Mouse (Mus musculus) intestine, embryonic 14.5 days (tissue): Measurements from ENCODE around the gene Nppa. TPM values are rescaled to one million over a fixed set of nuclear protein-coding genes. Genes with fewer than 3 reads are reported as not detected.
"Not testable (repeated sequence)": the region's sequence is repeated elsewhere in the genome, so short reads cannot be mapped to it uniquely, and the experiment has no call there.

Experiments
- ATAC-seq: fragments of 200-750 bp; cut with Nextera tagmentation; replicated peaks from 2 replicates; pipeline ENCODE4 v1.8.0; 2017; ENCODE audit warnings: low read depth, moderate number of reproducible peaks, moderate TSS enrichment, moderate library complexity; ENCODE audit not compliant: low FRiP score, low TSS enrichment
- DNase-seq: peaks from one replicate; pipeline ENCODE4 v3.0.0-alpha.2; 2018; ENCODE audit warnings: low spot score
- H3K27ac ChIP-seq: fragments of 300-500 bp; sonication (generic); 2 replicates; pipeline ENCODE4 v1.5.1; 2014; ENCODE audit warnings: low read depth, mild to moderate bottlenecking, control low read depth
- H3K27me3 ChIP-seq: fragments of 300-500 bp; sonication (generic); replicated peaks from 2 replicates; pipeline ENCODE4 v1.6.1; 2014; ENCODE audit warnings: low read length, control low read depth; ENCODE audit not compliant: control insufficient read depth, insufficient read depth
- H3K36me3 ChIP-seq: fragments of 300-500 bp; sonication (generic); 2 replicates; pipeline ENCODE4 v1.6.1; 2014; ENCODE audit warnings: low read length, control low read depth; ENCODE audit not compliant: control insufficient read depth, insufficient read depth
- H3K4me1 ChIP-seq: fragments of 300-500 bp; sonication (generic); replicated peaks from 2 replicates; pipeline ENCODE4 v1.6.1; 2014; ENCODE audit warnings: low read length, control low read depth, mixed read lengths; ENCODE audit not compliant: control insufficient read depth, insufficient read depth
- H3K4me2 ChIP-seq: fragments of 300-500 bp; sonication (generic); 2 replicates; pipeline ENCODE4 v1.6.1; 2014; ENCODE audit warnings: low read length
- H3K4me3 ChIP-seq: fragments of 300-500 bp; sonication (generic); 2 replicates; pipeline ENCODE4 v1.5.1; 2014; ENCODE audit warnings: low read depth, low read length, control low read depth, mixed read lengths
- H3K9ac ChIP-seq: fragments of 300-500 bp; sonication (generic); 2 replicates; pipeline ENCODE4 v1.6.1; 2014; ENCODE audit warnings: mild to moderate bottlenecking, low read length
- H3K9me3 ChIP-seq: fragments of 300-500 bp; sonication (generic); 2 replicates; pipeline ENCODE4 v1.6.1; 2016; ENCODE audit warnings: low read length, control low read depth; ENCODE audit not compliant: control insufficient read depth
- WGBS: fragments of 180-500 bp; shearing (Covaris S2); extraction: QIAGEN DNeasy Blood & Tissue Kit; methylation state at CpG from one replicate; pipeline ENCODE4 v1.1.7; 2014; 5-methylcytosine and 5-hydroxymethylcytosine counted together
- polyA plus RNA-seq: library from polyadenylated mRNA; unstranded; fragments of >200 nt; fragmentation: Nextera tagmentation; extraction: Ambion mirVana; gene quantifications from 2 replicates; pipeline ENCODE4 v1.2.1, GENCODE M21; 2014

Nppa gene
- polyA plus RNA-seq, 1 experiment from 2014 or later: 0.28 TPM

DNA sequence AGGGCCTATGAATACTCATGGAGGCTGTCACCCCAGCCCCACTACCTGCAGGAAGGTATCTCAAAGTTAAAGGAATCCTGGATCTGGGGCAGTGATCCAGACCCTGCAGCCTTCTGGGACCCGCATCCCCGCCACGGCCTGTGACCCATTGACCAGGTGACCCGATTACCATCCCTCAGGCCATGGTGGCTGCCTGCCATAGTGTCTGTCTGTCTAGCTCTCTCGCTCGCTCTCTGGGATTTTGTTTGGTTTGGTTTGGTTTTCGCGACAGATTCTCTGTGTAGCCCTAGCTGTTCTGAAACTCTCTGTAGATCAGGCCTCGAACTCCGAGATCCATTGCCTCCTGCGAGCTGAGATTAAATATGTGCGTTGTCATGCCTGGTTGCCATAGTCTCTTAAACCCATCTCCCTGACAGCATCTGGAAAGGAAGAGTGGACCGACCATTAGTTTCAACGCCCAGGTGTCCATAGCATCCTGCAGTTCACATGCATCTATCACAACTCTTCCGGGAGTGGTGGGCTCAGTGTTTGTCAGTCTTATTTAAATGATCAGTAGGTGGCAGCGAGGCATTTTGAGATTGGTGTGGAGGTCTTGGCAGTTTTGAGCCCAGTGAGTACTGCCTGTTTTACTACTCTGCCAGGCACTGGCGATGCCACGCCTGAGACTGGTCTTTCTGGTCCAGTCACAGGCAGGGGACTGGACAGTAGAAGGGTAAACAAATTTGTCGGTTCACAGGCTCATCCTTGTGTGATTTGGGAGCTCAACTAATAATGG is 38.9 kb downstream of the Nppa start:
- DNase-seq (no peak), ATAC-seq (no peak)
- Histone ChIP-seq H3K36me3 (peaks cover 16% of the 10 kb centered on the region), H3K9me3 (no peaks in the 10 kb centered on the region), H3K27ac (0 out of 2 replicates have a peak overlapping the region, but pooled peaks have one; percentile 23), H3K4me1 (peaks cover 26% of the 10 kb centered on the region), H3K4me3 (peak overlapping the region; percentile 63), H3K27me3 (no peaks in the 10 kb centered on the region), H3K4me2 (peak overlapping the region; percentile 90), H3K9ac (peak overlapping the region; percentile 52)
- 20% methylated on average over 19 of the region's 19 CpGs for WGBS

DNA sequence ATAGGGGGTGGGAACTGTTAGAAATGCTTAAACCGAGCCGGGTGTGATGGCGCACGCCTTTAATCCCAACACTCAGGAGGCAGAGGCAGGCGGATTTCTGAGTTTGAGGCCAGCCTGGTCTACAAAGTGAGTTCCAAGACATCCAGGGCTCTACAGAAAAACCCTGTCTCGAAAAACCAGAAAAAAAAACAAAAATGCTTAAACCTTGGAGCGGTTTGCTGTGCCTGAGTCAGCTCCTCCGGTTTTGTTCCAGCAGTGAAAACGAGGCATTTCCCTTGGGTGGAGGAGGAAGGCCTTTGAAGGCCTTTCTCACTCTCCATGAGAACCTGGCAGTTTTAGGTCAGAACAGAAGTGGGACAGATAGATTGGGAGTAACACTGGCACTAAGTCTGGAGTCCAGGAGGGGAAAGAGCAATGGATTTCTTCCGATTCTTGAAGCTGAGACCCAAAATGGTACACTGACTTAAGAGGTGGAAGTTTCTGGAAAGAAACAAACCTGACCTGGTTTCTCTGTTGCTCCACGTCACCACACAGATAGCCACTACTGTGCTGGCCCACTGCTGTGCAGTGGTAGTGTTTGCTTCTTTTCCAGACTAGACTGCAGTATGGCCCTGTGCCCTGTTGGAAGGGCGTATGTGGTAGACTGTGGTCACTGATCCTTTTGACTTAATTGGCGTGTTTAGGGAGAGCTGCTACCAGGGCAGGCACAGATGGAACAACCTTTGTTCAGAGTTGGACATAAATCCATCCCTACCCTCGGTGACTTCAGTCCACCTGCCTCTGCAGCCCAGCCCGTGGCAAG is 39.7 kb downstream of the Nppa start:
- Histone ChIP-seq H3K36me3 (peaks cover 17% of the 10 kb centered on the region), H3K9me3 (no peaks in the 10 kb centered on the region), H3K4me3 (peak overlapping the region; percentile 63), H3K9ac (peak overlapping the region; percentile 29; the same call in 1 of the 2 replicates), H3K27me3 (no peaks in the 10 kb centered on the region), H3K4me1 (peaks cover 26% of the 10 kb centered on the region), H3K4me2 (peak overlapping the region; percentile 90), H3K27ac (peak overlapping the region; percentile 65)
- ATAC-seq (no peak), DNase-seq (no peak)
- 71% methylated on average over 15 of the region's 15 CpGs for WGBS

DNA sequence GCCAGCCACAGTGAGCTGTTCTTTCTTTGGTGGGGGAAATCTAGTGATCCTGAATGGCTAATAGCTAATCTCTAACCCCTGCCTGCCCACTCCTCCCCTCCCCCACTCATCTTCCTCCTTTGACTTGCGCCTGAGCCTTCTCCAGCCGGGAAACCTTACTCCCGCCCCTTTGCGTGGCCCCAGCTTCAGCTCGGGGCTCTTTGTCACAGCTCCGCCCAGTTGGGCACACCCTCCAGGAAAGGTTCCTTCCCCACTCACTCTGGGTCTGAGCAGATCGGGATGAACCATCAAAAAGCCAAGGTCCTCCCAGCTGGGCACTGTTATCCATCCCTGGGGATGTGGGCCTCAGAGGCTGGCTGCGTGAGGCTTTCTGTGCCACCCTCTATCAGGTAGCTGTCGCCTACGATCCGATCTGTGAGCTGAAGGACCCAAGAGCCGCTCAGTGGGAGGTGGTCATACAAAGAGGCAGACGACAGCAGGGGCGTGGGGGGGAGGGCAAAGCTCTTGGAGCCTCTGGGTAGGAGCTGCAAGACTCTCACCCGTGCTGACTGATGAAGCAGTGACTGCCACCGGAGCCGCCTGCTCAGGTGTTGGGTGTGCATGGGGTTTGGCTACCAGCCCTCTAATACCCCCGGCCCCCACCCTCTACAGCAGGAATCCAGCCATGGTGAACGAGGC is 40.5 kb downstream of the Nppa start:
- peak; percentile 74 for DNase-seq
- H3K36me3 ChIP-seq: peaks cover 26% of the 10 kb centered on the region
- H3K4me2 ChIP-seq: peak overlapping the region; percentile 90
- H3K9me3 ChIP-seq: no peaks in the 10 kb centered on the region
- H3K27me3 ChIP-seq: no peaks in the 10 kb centered on the region
- peak overlapping the region; percentile 65 for H3K27ac ChIP-seq
- peak overlapping the region; percentile 29 for H3K9ac ChIP-seq
- peak overlapping the region; percentile 46 for H3K4me3 ChIP-seq
- 1% methylated on average over 19 of the region's 19 CpGs for WGBS
- peaks cover 26% of the 10 kb centered on the region for H3K4me1 ChIP-seq
- ATAC-seq: peak; percentile 36

DNA sequence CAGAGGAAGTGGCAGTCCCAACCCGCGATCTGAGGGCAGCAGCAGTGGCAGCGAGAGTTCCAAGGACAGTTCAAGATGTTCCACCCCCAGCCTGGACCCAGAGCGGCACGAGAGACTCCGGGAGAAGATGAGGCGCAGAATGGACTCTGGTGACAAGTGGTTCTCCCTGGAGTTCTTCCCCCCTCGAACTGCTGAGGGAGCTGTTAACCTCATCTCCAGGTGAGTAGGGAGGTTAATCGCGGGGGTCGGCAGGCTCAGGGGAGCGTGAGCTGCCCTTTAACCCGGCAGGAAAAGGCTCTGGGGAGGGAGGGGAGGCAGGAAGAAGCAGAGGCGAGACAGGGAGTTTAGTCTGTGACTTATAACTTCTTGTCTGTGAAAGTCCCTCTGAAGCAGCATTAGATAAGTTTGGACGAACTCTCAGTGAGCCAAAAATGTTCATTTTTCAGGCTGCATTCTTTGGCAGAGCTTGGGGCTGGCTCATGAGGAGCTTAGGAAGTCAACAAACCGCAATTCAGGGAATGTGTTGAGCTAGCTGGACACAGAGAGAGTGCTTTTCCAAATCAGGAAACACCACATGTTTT is 41.2 kb downstream of the Nppa start:
- H3K27me3 ChIP-seq: no peaks in the 10 kb centered on the region
- H3K4me3 ChIP-seq: peak overlapping the region; percentile 46
- peak; percentile 60 for DNase-seq
- no peaks in the 10 kb centered on the region for H3K9me3 ChIP-seq
- WGBS: 3% methylated on average over 16 of the region's 16 CpGs
- peaks cover 26% of the 10 kb centered on the region for H3K4me1 ChIP-seq
- H3K4me2 ChIP-seq: peak overlapping the region; percentile 90
- H3K36me3 ChIP-seq: peaks cover 32% of the 10 kb centered on the region
- H3K27ac ChIP-seq: peak overlapping the region; percentile 65; the same call in 1 of the 2 replicates
- no peak for ATAC-seq
- H3K9ac ChIP-seq: peak overlapping the region; percentile 37; the same call in 1 of the 2 replicates

DNA sequence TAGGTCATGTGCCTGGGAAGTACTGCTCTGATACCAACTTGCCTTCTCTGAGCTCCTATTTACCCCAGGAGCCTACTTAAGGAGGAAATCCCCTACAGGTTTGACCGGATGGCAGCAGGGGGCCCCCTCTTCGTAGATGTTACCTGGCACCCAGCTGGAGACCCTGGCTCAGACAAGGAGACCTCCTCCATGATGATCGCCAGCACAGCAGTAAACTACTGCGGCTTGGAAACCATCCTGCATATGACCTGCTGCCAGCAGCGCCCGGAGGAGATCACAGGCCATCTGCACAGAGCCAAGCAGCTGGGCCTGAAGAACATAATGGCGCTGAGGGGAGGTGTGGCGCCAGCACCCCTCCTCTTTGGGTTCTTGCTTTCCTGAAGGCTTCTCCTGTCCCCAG is 42.8 kb downstream of the Nppa start:
- Histone ChIP-seq H3K4me1 (peaks cover 20% of the 10 kb centered on the region), H3K36me3 (peaks cover 47% of the 10 kb centered on the region)
- H3K4me2 ChIP-seq, H3K9ac ChIP-seq, ATAC-seq, H3K27ac ChIP-seq, H3K9me3 ChIP-seq, H3K27me3 ChIP-seq, H3K4me3 ChIP-seq, DNase-seq: not testable (repeated sequence)
- 88% methylated on average over 6 of the region's 8 CpGs for WGBS

DNA sequence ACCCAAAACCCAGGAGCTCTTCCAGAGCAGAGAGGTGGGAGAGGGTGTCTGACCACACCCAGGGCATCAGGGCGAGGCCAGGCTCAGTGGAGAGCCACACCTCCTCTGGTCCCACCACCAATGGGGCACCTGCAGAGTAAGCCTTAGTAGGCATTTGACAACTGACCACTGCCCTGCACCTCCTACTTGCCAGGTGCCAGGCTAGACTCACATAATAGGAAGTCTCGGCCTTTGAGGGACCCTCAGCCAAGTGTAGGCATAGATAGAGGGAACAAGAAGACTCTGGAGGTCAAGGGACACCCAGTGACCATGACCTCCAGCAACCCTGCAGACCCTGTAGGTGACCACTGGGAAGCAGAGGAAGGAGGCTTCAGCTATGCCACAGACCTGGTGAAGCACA is 43.6 kb downstream of the Nppa start:
- Histone ChIP-seq H3K9me3 (no peaks in the 10 kb centered on the region), H3K4me3 (no peak overlapping the region), H3K9ac (no peak overlapping the region), H3K27me3 (no peaks in the 10 kb centered on the region), H3K4me1 (peaks cover 20% of the 10 kb centered on the region), H3K4me2 (no peak overlapping the region), H3K27ac (no peak overlapping the region), H3K36me3 (peaks cover 55% of the 10 kb centered on the region)
- WGBS: 95% methylated on average over 2 of the region's 2 CpGs
- no peak for ATAC-seq
- DNase-seq: no peak

DNA sequence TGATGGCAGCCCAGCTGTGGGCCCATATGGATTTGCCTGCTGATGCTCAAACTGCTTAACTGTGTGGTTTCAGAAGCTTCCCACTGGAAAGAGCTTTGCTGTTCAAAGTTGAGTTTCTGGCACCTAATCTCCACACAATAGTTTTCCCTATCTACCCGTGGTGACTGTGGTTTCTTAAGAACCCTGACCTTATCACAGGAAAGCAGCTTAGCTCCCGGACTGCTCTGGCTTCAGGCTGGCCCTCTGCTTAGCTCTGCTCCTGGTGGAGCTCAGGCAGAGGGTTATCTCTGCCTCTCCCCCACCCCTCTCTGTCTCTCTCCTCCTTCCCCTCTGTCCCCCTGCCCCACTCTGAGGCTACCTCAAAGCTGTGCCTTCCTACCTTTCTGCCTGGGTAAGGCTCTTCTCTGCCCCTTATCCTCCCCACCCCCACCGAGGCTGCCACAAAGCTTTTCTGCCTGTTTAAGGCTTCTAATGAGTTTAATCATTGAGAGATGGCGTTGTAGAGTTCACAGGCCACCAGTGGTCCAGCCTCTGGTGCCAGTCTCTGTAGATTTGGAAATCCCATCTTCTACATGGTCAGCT is 46.0 kb downstream of the Nppa start:
- Histone ChIP-seq H3K4me1 (peaks cover 10% of the 10 kb centered on the region), H3K9ac (no peak overlapping the region), H3K36me3 (peaks cover 79% of the 10 kb centered on the region), H3K27ac (no peak overlapping the region), H3K4me3 (no peak overlapping the region), H3K9me3 (no peaks in the 10 kb centered on the region), H3K27me3 (no peaks in the 10 kb centered on the region), H3K4me2 (no peak overlapping the region)
- ATAC-seq: no peak
- no peak for DNase-seq
- 70% methylated on average over 4 of the region's 4 CpGs for WGBS

DNA sequence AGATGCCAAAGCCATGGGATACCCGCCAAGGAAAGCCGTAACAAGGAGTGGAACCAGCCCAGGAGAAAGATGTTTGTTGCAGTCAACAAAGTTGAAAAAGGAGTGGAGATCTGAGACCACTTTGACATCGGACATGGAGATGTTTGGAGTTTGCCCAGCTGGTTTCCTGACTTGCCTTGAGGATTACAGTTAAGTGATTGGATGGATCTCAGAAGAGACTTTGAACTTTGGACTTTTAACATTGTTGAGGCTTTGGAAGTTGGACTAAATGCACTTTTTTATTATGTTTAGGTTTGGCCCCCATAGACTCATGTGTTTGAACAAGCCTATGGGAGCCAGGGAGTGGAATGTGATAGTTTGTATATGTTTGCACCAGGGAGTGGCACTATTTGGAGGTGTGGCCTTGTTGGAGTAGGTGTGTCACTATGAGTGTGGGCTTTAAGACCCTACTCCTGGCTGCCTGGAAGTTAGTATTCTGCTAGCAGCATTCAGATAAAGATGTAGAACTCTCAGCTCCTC is 49.9 kb downstream of the Nppa start:
- 89% methylated on average over 3 of the region's 3 CpGs for WGBS
- not testable (repeated sequence) for H3K27ac ChIP-seq

More for the DNA sequence above, 49.9 kb downstream of the Nppa start:
- H3K9ac ChIP-seq, H3K9me3 ChIP-seq, H3K4me2 ChIP-seq, DNase-seq, H3K27me3 ChIP-seq, H3K4me1 ChIP-seq, H3K4me3 ChIP-seq: not testable (repeated sequence)
- H3K36me3 ChIP-seq: peaks cover 98% of the 10 kb centered on the region
- ATAC-seq: 0 out of 2 replicates have a peak, but pooled peaks have one; percentile 25
